Mouse (Mus musculus) neutrophil, adult 65 days (primary cell): ENCODE measurements around the gene Agap3. TPM values are rescaled to one million over a fixed set of nuclear protein-coding genes. Genes with fewer than 3 reads are reported as not detected.

Experiments used
- total RNA-seq: library from RNA; stranded (reverse); gene quantifications from 2 replicates; pipeline ENCODE4 v1.2.4, GENCODE M21; 2023

Gene Agap3
- total RNA-seq: 19.1 and 29.0 TPM in 2 replicates

GRCm38 (mm10) chr5:24452030-24452690 lies at the start of gene Agap3:
Gene Agap3 (plus strand): TSS chr5:24452177.

GRCm38 (mm10) chr5:24413042-24413693 lies 38.8 kb upstream of the Agap3 start, which contains the start of gene Asic3:
Gene Asic3 (plus strand): TSS chr5:24413392.

GRCm38 (mm10) chr5:24423129-24424003 lies 28.6 kb upstream of the Agap3 start, which contains the start of the genes Cdk5 and Slc4a2:
Gene Cdk5 (minus strand): TSS chr5:24423530.
Gene Slc4a2 (plus strand): TSS chr5:24423837.

GRCm38 (mm10) chr5:24444746-24445427 lies 7.1 kb upstream of the Agap3 start, which contains the start of gene Fastk:
Gene Fastk (minus strand): TSS chr5:24445287.

GRCm38 (mm10) chr5:24447624-24448298 lies 4.2 kb upstream of the Agap3 start, which contains the start of gene Tmub1:
Gene Tmub1 (minus strand): TSS chr5:24447854.

GRCm38 (mm10) chr5:24526889-24527230 lies 74.9 kb downstream of the Agap3 start, which contains the start of gene Gbx1:
Gene Gbx1 (minus strand): TSS chr5:24527202.

GRCm38 (mm10) chr5:24540387-24541143 lies 88.6 kb downstream of the Agap3 start, which contains the start of gene Asb10:
Gene Asb10 (minus strand): TSS chr5:24540978.

Other genes with a start within 250 kb of the Agap3 start
- 0.47 TPM in 1 of 2 replicates, not detected in the other for gene Kcnh2, start 100.6 kb upstream of the Agap3 start, total RNA-seq
- gene Nos3, start 87.4 kb upstream of the Agap3 start, total RNA-seq: not detected in 2 replicates
- 0.88 and 1.4 TPM in 2 replicates for gene Atg9b, start 60.0 kb upstream of the Agap3 start, total RNA-seq
- 7.5 and 10.0 TPM in 2 replicates for gene Abcb8, start 58.5 kb upstream of the Agap3 start, total RNA-seq
- not detected in 2 replicates for gene Asic3, start 38.8 kb upstream of the Agap3 start, total RNA-seq
- gene Cdk5, start 28.6 kb upstream of the Agap3 start, total RNA-seq: 25.8 and 33.8 TPM in 2 replicates
- 45.7 and 72.9 TPM in 2 replicates for gene Slc4a2, start 28.3 kb upstream of the Agap3 start, total RNA-seq
- gene Fastk, start 6.9 kb upstream of the Agap3 start, total RNA-seq: 24.9 and 28.9 TPM in 2 replicates
- 10.6 and 10.8 TPM in 2 replicates for gene Tmub1, start 4.3 kb upstream of the Agap3 start, total RNA-seq
- not detected in 2 replicates for gene Gbx1, start 75.0 kb downstream of the Agap3 start, total RNA-seq
- gene Asb10, start 88.8 kb downstream of the Agap3 start, total RNA-seq: not detected in 2 replicates
- not detected in 2 replicates for gene 4931409K22Rik, start 104.6 kb downstream of the Agap3 start, total RNA-seq
- gene Abcf2, start 125.3 kb downstream of the Agap3 start, total RNA-seq: 19.1 and 28.7 TPM in 2 replicates
- gene Chpf2, start 134.6 kb downstream of the Agap3 start, total RNA-seq: 17.2 and 24.3 TPM in 2 replicates
- gene Smarcd3, start 172.2 kb downstream of the Agap3 start, total RNA-seq: 0.16 and 0.28 TPM in 2 replicates
- gene Nub1, start 233.4 kb downstream of the Agap3 start, total RNA-seq: 65.3 and 87.6 TPM in 2 replicates